Mouse (Mus musculus): ENCODE measurements around the gene Krtap1-5. TPM values are rescaled to one million over a fixed set of nuclear protein-coding genes. Genes with fewer than 3 reads are reported as not detected.
"Not testable (repeated sequence)": the region's sequence is repeated elsewhere in the genome, so short reads cannot be mapped to it uniquely, and the experiment has no call there.

Krtap1-5 gene
- not detected for total RNA-seq (2021)
- long read RNA-seq, experiment 1, result 0 reads
- long read RNA-seq, experiment 2, result 0 reads

DNA sequence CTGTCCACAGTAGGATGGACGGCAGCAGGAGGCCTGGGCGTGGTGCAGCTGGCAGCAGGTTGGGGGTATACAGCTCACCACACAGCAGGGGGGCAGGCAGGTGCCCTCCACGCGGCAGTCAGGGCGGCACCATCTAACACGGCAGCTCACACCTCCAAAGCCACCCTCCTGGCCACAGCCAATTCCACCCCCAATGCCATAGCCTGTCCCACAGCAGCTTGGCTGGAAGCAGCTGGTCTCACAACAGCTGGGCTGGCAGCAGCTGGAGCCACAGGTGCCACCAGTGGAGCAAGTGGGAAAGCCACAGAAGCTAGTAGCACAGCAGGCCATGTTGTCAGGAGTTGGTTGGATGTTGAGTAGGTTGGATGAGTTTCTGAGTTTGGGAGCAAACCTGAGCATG is at the start of gene Krtap1-5:
Gene Krtap1-5, minus strand, starts transcription at position 381 of the 400 bp plus-strand sequence.
- no peak for DNase-seq

- no peak for DNase-seq
Measured at GRCm38 (mm10) chr11:99628138-99628537, 47.3 kb upstream of the Krtap1-5 start, which contains the start of gene Krtap4-1. Gene Krtap4-1, minus strand, starts transcription at chr11:99628238.

GRCm38 (mm10) chr11:99620335-99620734 is 39.5 kb upstream of the Krtap1-5 start, which contains the start of gene Gm11562:
Gene Gm11562, minus strand, starts transcription at chr11:99620435.
- no peak for DNase-seq

DNA sequence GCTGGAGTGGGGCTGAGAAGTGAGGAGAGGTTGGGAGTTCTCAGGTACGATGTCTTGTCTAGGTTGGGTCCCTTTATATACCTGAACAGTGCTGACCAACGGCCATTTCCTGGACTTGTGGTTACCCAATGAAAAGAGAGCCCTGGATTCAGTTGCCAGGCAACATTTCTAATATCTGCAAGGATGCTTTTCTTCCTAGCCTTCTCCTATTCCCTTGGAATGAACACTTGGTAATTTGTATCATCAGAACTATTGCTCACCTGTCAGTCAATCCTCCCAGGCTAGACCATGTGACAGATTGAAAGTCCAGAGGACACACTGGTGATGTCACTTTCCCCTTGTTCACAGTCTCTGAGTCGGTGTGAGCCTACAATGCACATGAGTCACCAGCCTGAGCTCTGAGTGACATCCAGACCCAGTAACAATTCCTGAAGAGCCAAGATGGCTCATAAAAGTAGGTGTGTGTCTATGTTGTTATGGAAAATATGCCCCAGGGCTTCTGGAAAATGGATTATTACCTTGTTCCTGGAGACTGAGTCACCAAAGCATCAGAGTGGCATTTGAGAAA is 34.1 kb upstream of the Krtap1-5 start, which contains the start of gene Krtap2-4:
Gene Krtap2-4, minus strand, starts transcription at position 51 of the 568 bp plus-strand sequence.
- no peak for DNase-seq

GRCm38 (mm10) chr11:99610089-99610488 is 29.3 kb upstream of the Krtap1-5 start, which contains the start of gene Gm11937:
Gene Gm11937, minus strand, starts transcription at chr11:99610189.
- not testable (repeated sequence) for DNase-seq

GRCm38 (mm10) chr11:99609126-99609525 is 28.3 kb upstream of the Krtap1-5 start:
- no peak for DNase-seq

DNA sequence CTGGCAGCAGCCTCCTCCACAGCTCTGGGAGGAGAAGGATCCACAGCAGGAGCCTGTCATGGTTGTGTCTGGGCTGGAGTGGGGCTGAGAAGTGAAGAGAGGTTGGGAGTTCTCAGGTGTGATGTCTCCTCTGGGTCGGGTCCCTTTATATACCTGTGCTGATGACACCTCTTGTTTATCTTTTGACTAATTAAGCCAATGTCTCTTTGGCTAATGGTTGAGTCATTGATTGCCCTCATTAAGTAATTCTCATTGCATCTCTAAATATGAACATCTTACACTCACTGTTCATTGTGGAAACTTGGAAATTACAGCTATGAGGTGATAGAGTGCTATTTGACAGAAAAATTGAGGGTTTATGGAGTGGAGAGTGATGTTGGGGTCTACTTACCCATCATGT is 22.4 kb upstream of the Krtap1-5 start, which contains the start of gene Gm11938:
Gene Gm11938, minus strand, starts transcription at position 101 of the 400 bp plus-strand sequence.
- not testable (repeated sequence) for DNase-seq

- not testable (repeated sequence) for DNase-seq
Measured at GRCm38 (mm10) chr11:99597742-99598141, 16.9 kb upstream of the Krtap1-5 start, which contains the start of gene Krtap9-3. Gene Krtap9-3, minus strand, starts transcription at chr11:99598105.

DNA sequence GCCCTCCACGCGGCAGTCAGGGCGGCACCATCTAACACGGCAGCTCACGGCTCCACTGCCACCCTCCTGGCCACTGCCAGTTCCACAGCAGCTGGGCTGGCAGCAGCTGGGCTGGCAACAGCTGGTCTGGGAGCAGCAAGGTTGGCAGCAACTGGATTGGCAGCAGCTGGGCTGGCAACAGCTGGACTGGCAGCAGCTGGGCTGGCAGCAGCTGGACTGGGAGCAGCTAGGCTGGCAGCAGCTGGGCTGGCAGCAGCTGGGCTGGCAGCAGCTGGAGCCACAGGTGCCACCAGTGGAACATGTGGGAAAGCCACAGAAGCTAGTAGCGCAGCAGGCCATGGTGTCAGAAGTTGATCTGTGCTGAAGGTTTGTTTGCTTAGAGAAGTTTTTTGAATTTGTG is 10.2 kb upstream of the Krtap1-5 start, which contains the start of gene Krtap1-3:
Gene Krtap1-3, minus strand, starts transcription at position 359 of the 400 bp plus-strand sequence.
- DNase-seq, result no peak

DNA sequence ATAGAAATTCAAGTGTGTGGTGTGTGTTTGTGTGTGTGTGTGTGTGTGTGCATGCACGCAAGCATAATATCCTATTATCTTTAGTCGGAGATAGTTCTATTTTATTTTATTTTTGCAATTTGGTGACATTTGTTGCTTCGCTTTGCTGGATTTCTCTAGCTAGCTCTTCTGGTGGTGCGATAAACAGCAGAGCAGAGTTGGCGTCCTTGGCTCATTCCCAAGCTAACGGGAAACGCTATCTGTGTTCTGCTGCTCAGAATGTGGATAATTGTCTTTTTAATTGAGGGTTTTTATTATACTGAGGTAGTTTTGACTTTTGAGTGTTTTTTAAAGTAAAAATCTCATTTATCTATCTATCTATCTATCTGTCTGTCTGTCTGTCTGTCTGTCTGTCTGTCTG is 4.3 kb upstream of the Krtap1-5 start:
- DNase-seq, result no peak

GRCm38 (mm10) chr11:99583245-99583704 is 2.5 kb upstream of the Krtap1-5 start, which contains the start of gene Krtap1-4:
Gene Krtap1-4, minus strand, starts transcription at chr11:99583654.
- DNase-seq, result no peak

- DNase-seq, result no peak
Measured at GRCm38 (mm10) chr11:99581564-99581963, 748 bp upstream of the Krtap1-5 start.

- no peak for DNase-seq
Measured at GRCm38 (mm10) chr11:99581051-99581450, 235 bp upstream of the Krtap1-5 start.

- DNase-seq, result peak; percentile 66
Measured at GRCm38 (mm10) chr11:99574106-99574505, 6.7 kb downstream of the Krtap1-5 start.

DNA sequence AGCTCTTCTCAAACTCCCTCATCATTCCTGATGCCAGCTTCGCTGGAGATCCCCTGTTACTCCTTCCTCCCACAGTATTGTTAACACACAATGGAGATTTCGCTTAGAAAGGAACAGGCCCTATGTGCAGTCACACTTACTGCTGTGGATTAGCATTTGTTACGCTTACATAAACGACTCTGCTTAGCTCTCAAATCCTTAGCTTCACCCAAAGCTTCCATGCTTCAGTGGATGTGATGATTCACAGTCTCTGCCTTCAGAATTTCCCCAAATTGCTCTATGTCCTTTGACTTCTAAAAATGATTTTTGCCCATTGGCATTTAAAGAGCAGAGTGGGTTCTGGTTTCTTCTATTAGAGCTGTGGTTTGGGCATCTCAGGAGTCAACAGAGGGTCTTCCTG is 7.7 kb downstream of the Krtap1-5 start:
- DNase-seq, result no peak

DNA sequence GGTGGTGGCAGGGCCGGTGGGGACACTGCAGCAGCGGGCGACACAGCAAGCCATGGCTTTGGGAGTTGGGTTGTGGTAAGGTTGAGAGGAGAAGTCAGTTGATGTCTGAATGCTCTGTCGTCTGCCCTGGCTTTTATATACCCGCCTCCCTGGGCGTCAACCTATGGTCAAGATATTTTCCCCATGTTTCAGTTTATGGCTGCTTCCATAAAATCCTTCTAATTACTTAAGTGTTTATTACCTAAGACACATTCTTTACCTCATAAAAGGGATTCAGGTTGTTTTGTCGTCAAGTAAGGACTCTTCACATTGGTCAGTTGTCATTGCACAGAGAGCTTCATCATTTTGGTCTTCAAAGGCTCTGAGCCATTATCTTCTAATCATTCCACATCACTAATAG is 14.3 kb downstream of the Krtap1-5 start, which contains the start of gene Krtap3-1:
Gene Krtap3-1, minus strand, starts transcription at position 101 of the 400 bp plus-strand sequence.
- DNase-seq, result no peak

- DNase-seq, result no peak
Measured at GRCm38 (mm10) chr11:99562580-99562979, 18.2 kb downstream of the Krtap1-5 start.

DNA sequence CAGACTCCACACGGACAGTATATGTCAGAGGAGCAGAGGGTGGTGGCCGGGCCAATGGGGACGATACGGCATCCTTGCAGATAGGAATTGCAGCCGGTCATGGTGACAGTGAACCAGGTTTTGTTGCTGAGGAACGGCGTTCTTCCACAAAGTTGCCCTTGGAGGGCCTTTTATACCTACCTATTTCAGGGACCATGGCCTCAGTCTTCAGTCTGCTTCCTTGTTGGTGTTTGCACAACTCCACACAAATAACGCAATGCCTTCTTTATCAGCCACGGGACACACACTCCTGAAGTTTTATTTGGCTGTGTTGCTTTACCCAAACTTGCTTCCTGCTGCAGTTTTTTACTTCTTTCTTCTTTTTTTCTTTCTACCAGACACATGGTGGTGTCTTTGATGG is 21.4 kb downstream of the Krtap1-5 start, which contains the start of gene Gm11939:
Gene Gm11939, minus strand, starts transcription at position 101 of the 400 bp plus-strand sequence.
- DNase-seq, result no peak

DNA sequence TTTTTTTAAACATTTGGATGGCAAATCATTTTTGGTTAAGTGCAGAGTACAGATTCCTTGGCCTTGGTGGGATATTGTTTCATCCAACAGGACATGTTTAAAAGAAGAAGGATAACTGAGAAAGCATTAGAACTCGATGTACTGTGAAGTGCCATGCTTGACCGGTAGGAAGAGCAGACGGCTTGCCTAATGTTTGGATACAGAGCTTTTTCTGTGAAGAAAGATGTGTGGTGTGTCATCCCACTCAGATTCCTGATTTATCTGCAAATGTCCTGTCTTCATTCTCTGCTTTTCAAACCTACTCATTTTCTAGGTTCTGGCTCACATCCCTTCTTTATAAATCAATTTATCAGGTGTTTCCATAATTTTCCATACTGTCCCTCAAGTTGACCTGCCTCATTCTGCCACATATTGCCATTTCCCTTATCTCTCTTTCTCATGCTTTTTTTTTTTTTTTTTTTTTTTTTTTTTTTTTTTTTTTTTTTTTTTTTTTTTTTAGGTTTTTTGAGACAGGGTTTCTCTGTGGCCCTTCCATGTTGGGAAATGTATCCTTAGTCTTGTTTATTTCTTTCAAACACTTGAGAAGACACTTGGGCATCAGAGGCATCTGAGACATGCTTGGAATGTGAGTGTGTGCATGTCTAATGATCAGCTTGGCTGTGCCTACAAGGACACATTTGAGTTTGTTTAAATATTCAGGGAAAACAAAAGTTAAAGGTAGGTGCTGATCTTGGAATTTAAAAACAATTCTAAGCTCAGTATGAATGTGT is 22.7 kb downstream of the Krtap1-5 start:
- no peak for DNase-seq

GRCm38 (mm10) chr11:99556753-99557152 is 24.1 kb downstream of the Krtap1-5 start, which contains the start of gene Krtap3-2:
Gene Krtap3-2, minus strand, starts transcription at chr11:99556853.
- no peak for DNase-seq

GRCm38 (mm10) chr11:99556195-99556594 is 24.6 kb downstream of the Krtap1-5 start:
- no peak for DNase-seq

DNA sequence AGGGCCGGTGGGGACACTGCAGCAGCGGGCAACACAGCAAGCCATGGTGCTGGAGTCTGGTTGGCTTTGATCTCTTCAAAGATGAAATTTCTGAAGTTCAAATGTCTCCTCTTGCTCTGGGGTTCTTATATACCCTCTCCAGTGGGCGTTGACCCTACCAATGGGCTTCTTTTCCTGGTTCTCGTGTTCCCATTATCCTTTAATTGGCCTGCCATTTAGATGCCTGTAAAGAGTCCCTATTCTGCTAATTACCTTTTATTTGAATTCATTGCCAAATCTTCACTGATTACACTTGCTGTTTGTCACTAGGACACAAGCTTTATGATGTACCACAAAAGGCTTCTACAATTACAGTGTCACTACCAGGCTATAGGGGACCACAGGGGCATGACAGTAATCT is 30.1 kb downstream of the Krtap1-5 start, which contains the start of gene Krtap3-3:
Gene Krtap3-3, minus strand, starts transcription at position 101 of the 400 bp plus-strand sequence.
- DNase-seq, result no peak

All from gastrocnemius, postnatal 10 days (tissue).